Mouse (Mus musculus): ENCODE data around the gene Arl3.

Arl3 gene

GRCm38 (mm10) chr19:46591575-46591974 lies 18.6 kb upstream of the Arl3 start:
- in situ Hi-C loops (cut with MboI, MseI), result loop anchor here in 1 of 2 experiments (5.0 kb wide), 1 partner anchor 49 kb away; no protein-coding TSS in a partner anchor

DNA sequence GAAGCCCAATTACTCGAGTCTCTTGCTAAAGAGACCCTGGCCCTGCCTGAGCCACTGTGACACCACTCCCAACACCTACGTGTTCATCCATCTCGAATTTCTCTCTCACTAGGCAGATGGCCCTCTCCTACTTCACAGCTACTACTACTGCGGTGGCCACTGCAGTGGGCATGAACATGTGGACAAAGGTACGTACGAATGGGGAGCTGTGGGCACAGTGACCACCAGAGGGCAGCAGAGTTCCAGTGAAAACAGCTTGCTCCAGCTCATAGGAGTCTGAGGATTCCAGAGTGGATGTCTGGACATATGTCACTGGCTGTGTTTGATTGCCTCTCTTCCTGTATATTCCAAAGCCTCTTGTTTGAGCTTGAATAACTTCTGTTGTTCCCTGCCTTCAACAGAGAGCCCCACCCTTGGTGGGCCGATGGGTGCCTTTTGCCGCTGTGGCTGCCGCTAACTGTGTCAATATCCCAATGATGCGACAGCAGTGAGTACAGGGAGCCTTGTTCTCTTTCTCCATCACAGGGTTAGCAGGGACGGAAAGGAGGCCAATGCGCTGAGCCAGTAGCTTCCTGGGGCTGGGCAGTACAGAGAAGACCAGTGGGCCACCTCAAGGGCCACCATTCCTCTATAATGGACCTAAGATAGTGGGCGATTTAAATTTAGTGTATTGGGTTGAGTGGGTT lies 15.0 kb upstream of the Arl3 start:
- in situ Hi-C loops (cut with MboI, MseI), result loop anchor here (5.0 to 10.0 kb wide), 3 partner anchors 149 to 247 kb away; no protein-coding TSS in a partner anchor

GRCm38 (mm10) chr19:46575196-46575595 lies 2.2 kb upstream of the Arl3 start:
- in situ Hi-C loops (cut with MboI, MseI), result loop anchor here in 1 of 2 experiments (10.0 kb wide), 1 partner anchor 470 kb away; no protein-coding TSS in a partner anchor

- in situ Hi-C loops (cut with MboI, MseI), result loop anchor here in 1 of 2 experiments (10.0 kb wide), 1 partner anchor 471 kb away; no protein-coding TSS in a partner anchor
These were observed 992 bp upstream of the Arl3 start for GRCm38 (mm10) chr19:46573990-46574389.

DNA sequence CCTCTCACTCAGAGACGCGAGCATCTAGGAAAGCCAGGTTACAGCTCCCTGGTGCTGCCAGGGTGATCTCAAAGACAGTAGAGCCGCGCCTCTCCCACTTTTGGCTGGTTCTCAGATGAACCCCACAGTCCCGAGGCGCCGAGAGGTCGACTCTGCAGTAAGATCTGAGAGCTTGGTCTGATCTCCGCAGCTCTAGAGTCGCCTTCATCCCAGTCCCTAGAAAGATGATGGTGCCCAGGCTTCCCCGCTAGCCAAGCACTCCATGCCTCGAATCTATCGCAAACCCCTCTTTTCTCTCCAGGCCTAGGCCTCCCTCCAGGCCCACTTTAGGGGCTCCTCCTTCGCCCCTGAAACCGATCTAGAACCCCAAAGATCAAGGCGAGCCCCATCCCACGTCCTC lies 450 bp downstream of the Arl3 start:
- in situ Hi-C loops (cut with MboI, MseI), result loop anchor here in 1 of 2 experiments (10.0 kb wide), 1 partner anchor 472 kb away; no protein-coding TSS in a partner anchor

- in situ Hi-C loops (cut with MboI, MseI), result loop anchor here in 1 of 2 experiments (10.0 kb wide), 1 partner anchor 473 kb away; no protein-coding TSS in a partner anchor
These were observed 1.1 kb downstream of the Arl3 start for GRCm38 (mm10) chr19:46571878-46572244.

DNA sequence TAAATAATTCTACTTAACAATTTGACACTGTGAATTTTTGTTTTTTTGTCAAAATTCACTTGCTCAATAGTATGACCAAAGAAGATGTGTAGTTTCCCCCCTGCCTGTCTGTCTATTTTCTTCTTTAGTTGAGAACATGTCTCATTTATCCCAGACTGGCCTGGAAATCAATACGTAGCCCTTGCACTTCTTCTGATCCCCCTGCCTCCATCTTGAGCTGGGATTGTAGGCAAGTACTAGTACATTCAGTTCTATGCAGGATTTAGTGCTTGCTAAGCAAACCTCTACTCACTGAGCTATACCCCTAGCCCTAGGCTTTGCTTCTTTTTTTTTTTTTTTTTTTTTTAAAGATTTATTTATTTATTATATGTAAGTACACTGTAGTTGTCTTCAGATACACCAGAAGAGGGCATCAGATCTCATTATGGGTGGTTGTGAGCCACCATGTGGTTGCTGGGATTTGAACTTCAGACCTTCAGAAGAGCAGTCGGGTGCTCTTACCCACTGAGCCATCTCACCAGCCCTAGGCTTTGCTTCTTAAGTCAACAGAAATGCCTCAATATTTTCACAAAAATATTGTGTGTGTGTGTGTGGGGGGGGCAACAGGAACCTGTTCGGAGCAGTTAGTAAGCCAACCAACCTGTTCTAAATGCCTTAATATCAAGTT lies 1.7 kb downstream of the Arl3 start:
- in situ Hi-C loops (cut with MboI, MseI), result loop anchor here in 1 of 2 experiments (10.0 kb wide), 1 partner anchor 473 kb away; no protein-coding TSS in a partner anchor

- in situ Hi-C loops (cut with MboI, MseI), result no loop called here
These were observed 8.9 kb downstream of the Arl3 start for GRCm38 (mm10) chr19:46564043-46564462.

- in situ Hi-C loops (cut with MboI, MseI), result no loop called here
These were observed 9.4 kb downstream of the Arl3 start for GRCm38 (mm10) chr19:46563603-46564002.

DNA sequence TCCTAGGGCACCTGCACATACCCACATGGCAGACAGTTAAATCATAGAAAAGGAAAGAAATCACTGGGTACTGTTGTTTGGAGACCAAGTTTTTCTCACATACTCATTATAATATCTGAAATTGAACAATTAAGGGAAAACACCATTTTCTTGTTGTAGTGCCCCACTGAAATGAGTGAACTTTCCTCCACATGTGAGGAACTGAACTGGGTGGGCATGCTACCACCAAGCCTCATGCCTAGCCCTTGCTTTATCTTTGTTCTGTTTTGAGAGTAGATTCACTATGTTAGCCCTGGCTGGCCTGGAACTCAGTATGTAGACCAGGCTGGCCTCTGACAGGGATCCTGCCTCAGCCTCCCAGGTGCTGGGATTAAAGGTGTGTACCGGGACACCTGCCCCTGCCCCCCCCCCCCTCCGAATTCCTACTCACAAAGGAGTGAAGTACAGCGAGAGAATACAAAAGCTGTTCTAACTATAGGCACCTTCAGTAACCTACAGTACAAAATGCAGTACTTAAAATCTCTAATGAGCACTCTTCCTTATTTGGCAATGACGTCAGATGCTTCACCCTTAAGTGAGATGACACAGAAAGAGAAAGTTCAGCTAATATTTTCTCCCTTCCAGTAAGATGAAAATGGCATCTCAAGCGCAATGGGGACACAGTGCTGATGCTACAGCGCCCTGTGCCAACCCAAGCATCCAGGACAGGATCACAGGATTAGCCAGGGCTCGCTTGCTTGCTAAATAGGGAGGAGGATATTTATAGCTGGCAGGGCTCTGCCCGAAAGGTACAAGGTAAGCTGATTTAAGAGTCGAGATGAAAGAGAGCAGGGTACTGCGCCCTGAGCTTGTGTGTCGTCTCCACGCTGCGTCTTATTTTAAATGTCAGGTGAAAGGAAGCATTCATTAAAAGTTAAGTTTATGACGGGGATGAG lies 10.2 kb downstream of the Arl3 start:
- in situ Hi-C loops (cut with MboI, MseI), result no loop called here

DNA sequence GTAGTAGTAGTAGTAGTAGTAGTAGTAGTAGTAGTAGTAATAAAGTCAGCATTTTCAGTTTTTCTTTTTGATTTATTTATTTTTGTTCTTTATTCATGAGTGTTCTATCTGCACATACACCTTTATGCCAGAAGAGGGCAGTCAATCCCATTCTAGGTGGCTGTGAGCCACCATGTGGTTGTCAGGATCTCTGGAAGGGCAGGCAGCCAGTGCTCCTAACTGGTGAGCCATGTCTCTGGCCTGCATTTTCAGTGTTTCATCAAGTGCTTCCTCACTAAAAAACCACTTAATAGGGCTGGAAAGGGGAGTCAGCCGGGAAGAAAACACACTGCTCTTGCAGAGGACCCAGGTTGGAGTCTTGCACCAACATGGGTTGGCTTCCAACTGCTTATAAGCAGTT lies 10.9 kb downstream of the Arl3 start:
- in situ Hi-C loops (cut with MboI, MseI), result no loop called here

- in situ Hi-C loops (cut with MboI, MseI), result no loop called here
These were observed 14.4 kb downstream of the Arl3 start for GRCm38 (mm10) chr19:46558631-46559030.

GRCm38 (mm10) chr19:46558009-46558408 lies 15.0 kb downstream of the Arl3 start:
- in situ Hi-C loops (cut with MboI, MseI), result no loop called here

DNA sequence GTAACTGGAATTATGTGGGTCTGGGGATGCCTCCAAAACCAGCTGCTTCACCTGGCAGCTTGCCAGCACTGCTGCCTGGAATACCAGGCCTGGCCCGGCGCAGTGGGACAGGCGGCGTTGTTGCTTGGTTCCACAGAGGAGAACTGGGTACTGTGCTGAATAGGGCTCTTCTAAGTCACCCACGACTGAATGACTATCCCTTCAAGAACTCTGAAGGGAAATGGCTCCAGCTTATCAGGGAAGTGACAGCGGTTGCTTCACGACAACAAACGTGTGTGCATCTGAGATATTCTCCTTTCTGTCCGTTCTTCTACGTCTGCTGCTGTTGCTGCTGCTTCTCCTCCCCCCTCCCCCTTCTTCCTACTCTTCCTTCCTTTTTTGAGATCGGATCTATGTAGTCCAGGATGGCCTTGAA lies 19.4 kb downstream of the Arl3 start:
- in situ Hi-C loops (cut with MboI, MseI), result no loop called here

GRCm38 (mm10) chr19:46552496-46552895 lies 20.5 kb downstream of the Arl3 start:
- in situ Hi-C loops (cut with MboI, MseI), result no loop called here

DNA sequence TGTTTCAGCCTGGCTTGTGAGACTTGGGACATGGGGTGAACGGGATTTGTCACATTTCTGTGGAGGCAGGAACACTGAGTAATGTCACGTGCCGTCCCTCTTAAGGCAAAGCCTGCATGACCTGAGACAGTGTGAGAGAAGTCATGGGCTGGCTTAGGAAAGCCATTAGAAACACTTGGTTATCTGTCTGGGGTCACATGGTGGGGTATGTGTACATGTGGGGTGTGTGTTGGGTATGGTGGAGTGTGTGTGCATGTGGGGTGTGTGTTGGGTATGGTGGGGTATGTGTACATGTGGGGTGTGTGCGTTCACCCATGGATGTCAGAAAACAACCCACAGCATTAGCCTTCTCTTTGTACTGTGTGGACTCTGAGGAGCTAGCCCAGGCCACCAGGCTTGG lies 22.6 kb downstream of the Arl3 start:
- in situ Hi-C loops (cut with MboI, MseI), result no loop called here

GRCm38 (mm10) chr19:46548110-46548509 lies 24.9 kb downstream of the Arl3 start:
- in situ Hi-C loops (cut with MboI, MseI), result no loop called here

DNA sequence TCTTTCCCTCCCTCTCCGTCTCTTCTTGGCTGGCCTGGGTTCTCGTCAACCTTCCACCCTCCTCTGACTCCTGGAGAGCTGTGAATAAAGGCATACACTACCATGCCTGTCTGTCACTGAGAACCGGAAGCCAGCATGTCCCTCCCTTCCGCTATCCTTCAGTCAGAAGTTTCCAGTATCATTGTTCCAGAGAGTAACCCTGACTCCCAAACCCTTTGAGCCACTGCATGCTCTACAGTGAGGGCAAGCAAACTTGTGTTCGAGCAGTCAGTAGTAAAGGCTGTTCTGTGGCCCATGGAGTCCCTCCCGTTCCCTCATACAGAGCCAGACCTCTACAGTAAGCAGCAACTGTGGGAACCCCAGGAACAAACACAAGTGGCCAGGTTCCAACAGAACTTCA lies 25.4 kb downstream of the Arl3 start:
- in situ Hi-C loops (cut with MboI, MseI), result no loop called here

- in situ Hi-C loops (cut with MboI, MseI), result loop anchor here in 1 of 2 experiments (5.0 kb wide), 1 partner anchor 50 kb away; no protein-coding TSS in a partner anchor
These were observed 30.2 kb downstream of the Arl3 start for GRCm38 (mm10) chr19:46542750-46543149.

- in situ Hi-C loops (cut with MboI, MseI), result no loop called here
These were observed 34.8 kb downstream of the Arl3 start for GRCm38 (mm10) chr19:46538213-46538612.

DNA sequence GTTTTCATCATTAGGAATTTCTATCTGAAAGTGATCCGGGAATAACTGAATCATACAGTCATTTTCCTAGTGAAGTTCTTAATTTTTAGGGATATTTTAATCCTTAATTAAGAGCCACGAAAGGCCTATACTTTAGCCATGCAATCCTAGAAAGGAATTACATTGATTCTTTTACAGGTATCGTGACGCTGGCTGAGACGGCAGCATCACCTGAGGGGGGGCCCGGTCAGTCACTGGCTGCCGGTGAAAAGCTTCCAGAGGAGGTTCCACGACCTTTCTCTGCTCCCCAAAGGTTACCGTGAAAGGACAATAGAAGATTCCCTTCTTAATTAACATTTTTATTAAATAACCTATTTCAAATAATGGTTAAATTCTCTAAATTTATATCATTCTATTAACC lies 35.6 kb downstream of the Arl3 start:
- in situ Hi-C loops (cut with MboI, MseI), result no loop called here

All from T-helper 17 cell (primary cell).